In genomic region chr12:105089231-105089630, GRCm38 (mm10) we compare ENCODE assay signal across 24 mouse cellular contexts. TPM values are rescaled to one million over a fixed set of nuclear protein-coding genes. Genes with fewer than 3 reads are reported as not detected.
"Had no signal": no experiment of that assay in that cellular context is flagged by ENCODE, and none has a peak within 500 bp of the region (broad histone marks: within the 10 kb centered on the region; RNA-seq: fewer than 3 reads in every experiment).

No protein-coding gene starts in this region.

- H3K9me3 ChIP-seq: liver, embryonic 13.5 days; lung, embryonic 15.5 days; midbrain, embryonic 13.5 days; stomach, embryonic 15.5 days had no signal

- H3K4me2 ChIP-seq: limb, embryonic 12.5 days; liver, embryonic 13.5 days; lung, embryonic 15.5 days; midbrain, embryonic 13.5 days; stomach, embryonic 15.5 days had no signal

- H3K9ac ChIP-seq: limb, embryonic 12.5 days; liver, embryonic 13.5 days; liver, postnatal 0 days; lung, embryonic 15.5 days; midbrain, embryonic 13.5 days; stomach, embryonic 15.5 days had no signal

- DNase-seq: kidney, adult 8-10 months; kidney, postnatal 25 days; liver; liver, embryonic 13.5 days; liver, postnatal 0 days; lung, postnatal 14 days; right cerebral cortex, postnatal 4 days; thymus, adult 2 months; thymus, postnatal 25 days had no signal

- H3K27me3 ChIP-seq: limb, embryonic 12.5 days; liver, embryonic 13.5 days; lung, embryonic 15.5 days; midbrain, embryonic 13.5 days; stomach, embryonic 15.5 days had no signal

- ATAC-seq: intestine, postnatal 0 days; liver, postnatal 0 days; midbrain, embryonic 13.5 days had no signal

- H3K27ac ChIP-seq: left cerebral cortex, adult 2 months; limb, embryonic 12.5 days; liver, embryonic 13.5 days; lung, embryonic 15.5 days; macrophage; midbrain, embryonic 13.5 days; stomach, embryonic 15.5 days had no signal

- H3K4me1 ChIP-seq: liver, embryonic 13.5 days; stomach, embryonic 15.5 days had no signal

- H3K4me3 ChIP-seq: left cerebral cortex, adult 2 months; limb, embryonic 12.5 days; liver, embryonic 13.5 days; lung, embryonic 15.5 days; megakaryocyte, embryonic 14.5 days; midbrain, embryonic 13.5 days; stomach, embryonic 15.5 days had no signal

- H3K36me3 ChIP-seq: limb, embryonic 12.5 days; liver, embryonic 13.5 days; lung, embryonic 15.5 days; midbrain, embryonic 13.5 days; stomach, embryonic 15.5 days had no signal

RNA-seq across cellular contexts. Expression of gene Tcl1b2, which starts 56.6 kb away (rescaled TPM):
- total RNA-seq: layer of hippocampus, postnatal 25 days; left cerebral cortex, adult 2 months; left cerebral cortex, postnatal 14 days; neutrophil, adult 5-6 weeks had no signal
- polyA plus RNA-seq: intestine, postnatal 0 days; kidney, embryonic 16.5 days; limb, embryonic 12.5 days; liver, embryonic 13.5 days; liver, postnatal 0 days; lung, embryonic 15.5 days; macrophage; midbrain, embryonic 13.5 days; neural tube, embryonic 11.5 days; spleen, adult 2 months; stomach, embryonic 15.5 days; thymus, adult 2 months; urinary bladder, adult 2 months had no signal
